Mouse (Mus musculus) urinary bladder, postnatal 10 days (tissue): ENCODE data around the gene Kif27.
A peak's percentile ranks its signal among the peaks of the same experiment; 100 is the strongest.

ENCODE experiments used
- DNase-seq: peaks from one replicate; pipeline ENCODE4 v3.0.0; 2022; ENCODE audit warnings: low spot score

Kif27 gene

DNA sequence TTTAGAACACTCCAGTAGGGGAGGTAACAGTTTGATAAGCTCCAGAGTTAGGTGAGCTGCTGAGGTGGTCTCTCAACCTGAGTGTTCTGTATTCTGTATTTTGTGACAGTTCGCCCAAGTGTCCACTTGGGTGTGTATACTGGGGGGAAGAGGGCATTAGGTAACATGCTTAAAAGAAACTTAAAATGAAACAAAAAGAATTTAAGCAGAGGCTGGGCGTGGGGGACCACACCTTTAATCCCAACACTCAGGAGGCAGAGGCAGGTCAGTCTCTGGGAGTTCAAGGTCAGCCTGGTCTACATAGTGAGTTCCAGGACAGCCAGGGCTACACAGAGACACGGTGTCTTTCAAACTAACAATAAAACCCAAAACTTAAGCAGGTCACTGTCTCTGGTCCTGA is 78.4 kb downstream of the Kif27 start:
- no peak for DNase-seq

GRCm38 (mm10) chr13:58276256-58276655 is 82.7 kb downstream of the Kif27 start:
- no peak for DNase-seq

GRCm38 (mm10) chr13:58275599-58275998 is 83.3 kb downstream of the Kif27 start, which contains the start of gene Gkap1:
TSS of gene Gkap1 (minus strand) at chr13:58275699.
- no peak for DNase-seq

DNA sequence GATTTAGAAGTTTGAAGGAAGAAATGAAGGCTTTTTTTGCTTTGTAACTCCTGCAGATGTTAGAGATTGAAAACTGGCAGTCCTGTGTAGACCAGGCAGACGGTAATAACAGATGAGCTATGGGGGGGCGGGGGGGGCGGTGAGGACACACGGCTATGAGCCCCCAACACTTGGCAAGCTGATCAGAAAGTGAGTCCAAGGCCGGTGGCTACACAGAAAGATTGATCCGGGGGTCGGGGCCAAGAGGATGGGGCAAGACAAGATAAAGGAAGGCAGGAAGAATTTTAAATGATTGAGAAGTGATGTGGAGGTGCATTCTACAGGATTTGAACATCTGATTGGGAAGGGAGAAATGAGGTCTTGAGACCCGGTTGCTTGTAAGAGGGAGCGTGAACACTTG is 83.8 kb downstream of the Kif27 start:
- DNase-seq = no peak

DNA sequence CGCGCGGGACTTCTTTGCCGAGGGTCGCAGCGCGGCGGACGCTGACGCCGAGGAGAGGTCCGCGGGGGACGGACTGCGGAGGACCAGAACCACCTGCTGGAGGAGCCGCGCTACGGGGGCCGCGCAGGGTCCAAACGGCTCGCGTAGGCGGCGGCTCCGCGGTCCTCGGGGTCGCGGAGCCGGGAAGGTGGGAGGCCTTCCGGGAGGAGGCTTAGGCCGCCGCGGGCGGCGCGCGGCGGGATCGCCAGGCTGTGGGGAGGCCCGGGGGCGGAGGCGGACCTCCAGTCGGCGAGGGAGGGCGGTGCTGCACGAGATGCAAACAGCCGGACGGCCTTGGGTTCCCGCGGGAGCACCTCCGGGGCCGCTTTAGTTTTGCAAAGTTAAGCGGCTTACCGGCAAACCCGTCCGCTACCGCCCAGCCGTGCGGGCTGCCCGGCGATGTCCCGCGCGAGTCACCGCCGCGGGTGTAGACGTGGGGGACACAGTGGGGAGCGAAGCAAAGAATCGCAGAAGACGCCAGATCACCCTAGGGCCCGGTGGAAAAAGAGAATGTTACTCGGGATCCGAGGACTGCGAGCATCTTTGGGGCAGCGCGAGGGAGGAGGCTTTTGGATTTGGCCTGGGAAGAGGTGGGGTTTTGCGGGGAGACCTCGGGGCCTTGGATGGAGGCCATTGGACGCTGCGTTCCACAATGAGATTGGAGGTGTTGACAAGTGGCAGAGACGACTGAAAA is 84.5 kb downstream of the Kif27 start:
- peak; percentile 15 for DNase-seq

DNA sequence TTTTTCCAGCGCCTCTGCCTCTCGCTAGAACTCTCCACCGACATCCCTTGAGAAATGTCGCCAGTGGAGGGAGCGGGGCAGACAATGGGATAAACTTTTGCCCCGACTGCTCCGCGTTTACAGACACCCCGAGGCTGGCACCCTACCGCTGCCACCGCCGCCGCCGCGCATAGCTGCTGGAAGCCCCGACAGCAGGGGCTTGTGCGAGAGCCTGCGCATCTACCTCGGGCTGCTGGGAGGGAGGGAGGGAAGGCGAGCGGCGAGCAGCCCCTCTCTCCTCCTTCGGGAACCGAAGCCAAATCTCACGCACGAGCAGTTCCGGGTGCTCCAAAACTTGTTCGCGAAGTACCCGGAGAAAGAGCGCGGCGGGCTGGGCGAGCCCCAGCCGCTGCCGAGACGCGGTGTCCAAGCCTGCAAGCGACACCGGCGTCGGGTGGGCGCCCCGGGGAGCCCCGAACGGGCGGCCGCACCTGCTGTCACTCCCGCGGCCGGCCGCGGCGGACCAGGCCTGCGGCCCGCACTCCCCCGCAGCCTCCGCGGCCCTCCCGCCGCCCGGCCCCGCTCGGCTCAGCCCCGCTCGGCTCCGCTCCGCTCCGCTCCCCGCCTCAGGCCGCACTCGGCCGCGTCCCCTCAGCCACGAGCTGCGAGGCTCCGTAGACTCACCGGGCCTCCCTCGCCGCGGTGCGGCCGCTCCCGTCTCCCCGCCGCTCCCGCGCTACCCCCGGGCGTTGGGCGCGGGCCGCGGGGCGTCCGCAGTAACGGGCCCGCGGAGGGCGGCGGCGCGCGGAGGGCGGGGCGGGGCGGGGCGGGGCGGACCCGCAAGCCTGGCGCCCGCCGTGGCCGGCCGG is 85.3 kb downstream of the Kif27 start:
- no peak for DNase-seq

GRCm38 (mm10) chr13:58266864-58267263 is 92.1 kb downstream of the Kif27 start:
- no peak for DNase-seq

DNA sequence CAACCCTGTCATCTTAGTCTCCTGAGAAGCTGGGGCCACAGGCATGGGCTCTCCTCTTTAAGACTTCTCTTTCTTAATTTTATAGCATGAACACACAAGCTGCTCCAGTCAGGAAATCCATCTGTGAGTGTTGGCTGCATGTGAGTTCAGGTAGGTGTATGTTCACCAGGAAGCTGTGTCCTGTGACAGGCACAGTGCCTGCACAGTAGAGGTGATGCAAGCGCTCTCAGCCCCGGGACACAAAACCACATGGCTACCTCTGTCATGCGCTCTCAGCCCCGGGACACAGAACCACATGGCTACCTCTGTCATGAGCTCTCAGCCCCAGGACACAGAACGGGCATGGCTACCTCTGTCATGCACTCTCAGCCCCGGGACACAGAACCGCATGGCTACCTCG is 95.4 kb downstream of the Kif27 start:
- DNase-seq = no peak

DNA sequence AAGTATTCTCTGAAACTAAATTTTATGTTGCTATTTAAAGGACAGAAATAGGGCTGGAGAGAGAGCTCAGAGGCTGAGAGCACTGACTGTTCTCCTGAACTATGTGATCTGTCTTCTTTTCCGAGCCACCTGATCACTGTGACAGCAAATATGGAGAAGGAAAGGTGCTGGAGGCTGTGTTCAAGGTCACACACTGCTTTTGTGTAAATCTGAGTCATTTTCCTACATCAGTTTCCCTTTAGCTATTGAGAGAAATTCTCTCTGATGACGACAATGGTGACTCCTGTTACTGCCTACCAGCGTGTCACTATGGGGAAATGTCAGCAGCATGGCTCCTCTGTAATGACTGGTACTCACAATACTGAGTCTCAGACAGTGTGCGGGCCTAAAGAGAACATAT is 97.2 kb downstream of the Kif27 start:
- DNase-seq = no peak

- DNase-seq = no peak
These were observed 105.7 kb downstream of the Kif27 start for GRCm38 (mm10) chr13:58253268-58253667.

DNA sequence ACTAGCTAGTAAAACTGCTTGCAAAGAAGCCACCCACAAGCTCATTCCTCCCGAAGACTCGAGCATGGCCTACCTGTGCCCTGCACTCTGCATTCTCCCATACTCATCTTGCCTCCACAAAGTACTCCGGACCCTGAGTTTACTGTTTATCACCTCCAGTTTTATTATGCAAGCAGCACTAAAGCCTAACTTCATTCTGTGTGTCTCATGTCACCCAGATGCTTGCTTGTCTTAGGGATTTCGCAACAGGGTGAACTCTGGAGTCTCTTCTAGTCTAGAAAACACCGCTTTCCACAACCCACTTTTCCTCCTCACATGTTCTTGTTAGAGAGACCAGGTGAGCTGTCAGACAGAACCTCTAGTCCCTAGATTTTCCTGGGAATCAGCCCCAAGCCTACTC is 110.0 kb downstream of the Kif27 start:
- no peak for DNase-seq
